Mouse (Mus musculus): Measurements from ENCODE around the gene Deaf1. TPM values are rescaled to one million over a fixed set of nuclear protein-coding genes. Genes with fewer than 3 reads are reported as not detected.

Gene Deaf1
- total and polyA plus RNA-seq, 3 experiments: 3.5 to 31.6 (median 10.0) TPM

DNA sequence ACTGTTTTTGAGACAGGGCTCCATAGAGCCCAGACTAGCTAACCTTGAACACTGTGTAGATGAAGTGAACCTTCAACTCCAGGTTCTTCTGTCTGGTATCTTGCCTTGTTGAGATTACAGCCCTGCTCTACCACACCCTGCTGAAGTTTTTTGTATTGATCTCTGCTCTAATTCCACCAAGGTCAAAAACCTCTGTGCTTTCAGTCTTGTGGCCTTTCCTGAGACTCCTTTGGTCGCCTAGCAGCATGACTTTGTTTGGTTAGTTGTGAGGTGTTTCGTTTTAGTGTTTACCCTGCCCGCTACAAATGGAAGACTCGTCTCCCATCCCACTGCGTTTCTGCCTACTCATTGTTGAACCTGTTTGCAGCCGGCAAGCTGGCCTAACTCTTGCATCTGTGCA lies 23.6 kb upstream of the Deaf1 start:
- dilution Hi-C loops (cut with MboI; ENCODE audit: extremely low pct_ligation_motif_present, extremely low pct_unique_long_range_greater_than_20kb, low sequenced_read_pairs): no loop called here
- H3K4me3 ChIP-seq (replicated peaks in 1 of 3; ENCODE audit: low read depth in 2 of 3, low read length in 2 of 3, poor library complexity in 1 of 3): no peak overlapping the region
- H3K27me3 ChIP-seq (replicated peaks): no peaks in the 10 kb centered on the region
- H3K36me3 ChIP-seq (replicated peaks in 1 of 2; ENCODE audit: control insufficient read depth in 1 of 2, insufficient read depth in 1 of 2, low read length in 1 of 2): no peaks in the 10 kb centered on the region
- no peaks in the 10 kb centered on the region for H3K79me2 ChIP-seq (replicated peaks; ENCODE audit: control insufficient read depth, extremely low read depth, insufficient read depth, poor library complexity, severe bottlenecking)
- no peak overlapping the region for H3K27ac ChIP-seq (ENCODE audit: insufficient read depth, low read depth)
- no peak for DNase-seq (ENCODE audit: extremely low read depth)
- TF ChIP-seq ZC3H11A (IDR thresholded peaks at IDR 0.05; ENCODE audit: low read depth, low read length) (no peak), NELFE (IDR thresholded peaks at IDR 0.05; ENCODE audit: low read depth, low read length) (no peak), EP300 (IDR thresholded peaks at IDR 0.05; ENCODE audit: low read length) (no peak), GABPA (IDR thresholded peaks at IDR 0.05; ENCODE audit: insufficient replicate concordance, low read depth, low read length) (no peak), TCF12 (IDR thresholded peaks at IDR 0.05; ENCODE audit: low read depth, low read length) (no peak), ZKSCAN1 (IDR thresholded peaks at IDR 0.05; ENCODE audit: borderline replicate concordance, low read depth, low read length) (no peak), BHLHE40 (IDR thresholded peaks at IDR 0.05; ENCODE audit: low read depth, low read length) (no peak), JUND (conservative IDR thresholded peaks at IDR 0.05; ENCODE audit: low read depth, low read length) (no peak), CHD1 (IDR thresholded peaks at IDR 0.05; ENCODE audit: low read depth, low read length) (no peak), IRF4 (IDR thresholded peaks at IDR 0.05; ENCODE audit: low read depth, low read length) (no peak), JUN (IDR thresholded peaks at IDR 0.05; ENCODE audit: insufficient read depth, low read depth, low read length) (no peak), UBTF (IDR thresholded peaks at IDR 0.05; ENCODE audit: low read depth, low read length) (no peak)
- in situ Hi-C loops (cut with MboI; ENCODE audit: low pct_ligation_motif_present, low pct_unique_long_range_greater_than_20kb, low sequenced_read_pairs): loop anchor here (25.0 kb wide), 1 partner anchor 364 kb away; no protein-coding TSS in a partner anchor
- H3K4me2 ChIP-seq (ENCODE audit: insufficient read depth, low read depth, poor library complexity, severe bottlenecking): no peak overlapping the region
- no peak overlapping the region for H3K9ac ChIP-seq (ENCODE audit: insufficient read depth, low read depth)
- peaks cover 2% of the 10 kb centered on the region in 2 experiments; a peak in 2 of 4 replicates for H3K4me1 ChIP-seq (ENCODE audit: control insufficient read depth in 1 of 2, insufficient read depth in 2 of 2)
- no peaks in the 10 kb centered on the region for H3K9me3 ChIP-seq (replicated peaks; ENCODE audit: low read length)

- H3K9me3 ChIP-seq (replicated peaks; ENCODE audit: low read length): no peaks in the 10 kb centered on the region
- no peak overlapping the region for H3K9ac ChIP-seq (ENCODE audit: insufficient read depth, low read depth)
- H3K27me3 ChIP-seq (replicated peaks): peaks cover 3% of the 10 kb centered on the region
- in situ Hi-C loops (cut with MboI; ENCODE audit: low pct_ligation_motif_present, low pct_unique_long_range_greater_than_20kb, low sequenced_read_pairs) (no loop called here), dilution Hi-C loops (cut with MboI; ENCODE audit: extremely low pct_ligation_motif_present, extremely low pct_unique_long_range_greater_than_20kb, low sequenced_read_pairs) (no loop called here)
- no peak overlapping the region for H3K4me2 ChIP-seq (ENCODE audit: insufficient read depth, low read depth, poor library complexity, severe bottlenecking)
- TF ChIP-seq MAFK (IDR thresholded peaks at IDR 0.05; ENCODE audit: insufficient replicate concordance, low read length) (no peak), MAX (IDR thresholded peaks at IDR 0.05; ENCODE audit: low read length) (no peak), IRF4 (IDR thresholded peaks at IDR 0.05; ENCODE audit: low read depth, low read length) (peak; percentile 46; the same call in 1 of the 2 replicates), EP300 (IDR thresholded peaks at IDR 0.05; ENCODE audit: low read length) (peak; percentile 28; the same call in 1 of the 2 replicates)
- no peaks in the 10 kb centered on the region for H3K79me2 ChIP-seq (replicated peaks; ENCODE audit: control insufficient read depth, extremely low read depth, insufficient read depth, poor library complexity, severe bottlenecking)
- no peak overlapping the region for H3K27ac ChIP-seq (ENCODE audit: insufficient read depth, low read depth)
- peaks cover 0 to 5% of the 10 kb centered on the region in 2 experiments; a peak in 1 of 4 replicates for H3K4me1 ChIP-seq (ENCODE audit: control insufficient read depth in 1 of 2, insufficient read depth in 2 of 2)
- no peak for DNase-seq (ENCODE audit: extremely low read depth)
- H3K36me3 ChIP-seq (replicated peaks in 1 of 2; ENCODE audit: control insufficient read depth in 1 of 2, insufficient read depth in 1 of 2, low read length in 1 of 2): no peaks in the 10 kb centered on the region
- H3K4me3 ChIP-seq (replicated peaks in 1 of 3; ENCODE audit: low read depth in 2 of 3, low read length in 2 of 3, poor library complexity in 1 of 3): no peak overlapping the region
Observed at GRCm38 (mm10) chr7:141344787-141345186, 17.3 kb upstream of the Deaf1 start.

All from CH12.LX (cell line).